Mouse (Mus musculus) intestine, postnatal 0 days (tissue): ENCODE results near the gene Tubg2. TPM values are rescaled to one million over a fixed set of nuclear protein-coding genes. Genes with fewer than 3 reads are reported as not detected.

Experiments used
- ATAC-seq: fragments of 200-750 bp; cut with Nextera tagmentation; 2 replicates; pipeline ENCODE4 v1.8.0; 2017; ENCODE audit warnings: mild to moderate bottlenecking, moderate TSS enrichment, moderate library complexity
- H3K27ac ChIP-seq: fragments of 300-500 bp; sonication (generic); 2 replicates; pipeline ENCODE4 v1.5.1; 2014; ENCODE audit warnings: mild to moderate bottlenecking, low read depth, low read length, moderate library complexity
- H3K27me3 ChIP-seq: fragments of 300-500 bp; sonication (generic); replicated peaks from 2 replicates; pipeline ENCODE4 v1.6.1; 2014; ENCODE audit warnings: low read length, mixed read lengths; ENCODE audit not compliant: control insufficient read depth, insufficient read depth
- H3K36me3 ChIP-seq: fragments of 300-500 bp; sonication (generic); 2 replicates; pipeline ENCODE4 v1.6.1; 2014; ENCODE audit warnings: mild to moderate bottlenecking, moderate library complexity; ENCODE audit not compliant: control insufficient read depth, insufficient read depth
- H3K4me1 ChIP-seq: fragments of 300-500 bp; sonication (generic); replicated peaks from 2 replicates; pipeline ENCODE4 v1.6.1; 2014; ENCODE audit warnings: antibody characterized with exemption, low read length, mixed read lengths; ENCODE audit not compliant: control insufficient read depth, insufficient read depth
- H3K4me2 ChIP-seq: fragments of 300-500 bp; sonication (generic); replicated peaks from 2 replicates; pipeline ENCODE4 v1.6.1; 2014; ENCODE audit warnings: low read depth, mild to moderate bottlenecking, moderate library complexity
- H3K4me3 ChIP-seq: fragments of 300-500 bp; sonication (generic); 2 replicates; pipeline ENCODE4 v1.5.1; 2014; ENCODE audit warnings: low read depth, low read length
- H3K9ac ChIP-seq: fragments of 300-500 bp; sonication (generic); 2 replicates; pipeline ENCODE4 v1.6.1; 2014; ENCODE audit warnings: mild to moderate bottlenecking, low read depth, low read length
- H3K9me3 ChIP-seq: fragments of 300-500 bp; sonication (generic); 2 replicates; pipeline ENCODE4 v1.6.1; 2016; ENCODE audit warnings: mixed run types; ENCODE audit not compliant: control insufficient read depth
- CTCF ChIP-seq: sonication (generic); IDR thresholded peaks from 2 replicates; pipeline ENCODE4 v1.5.1; 2016; ENCODE audit warnings: low read depth, mild to moderate bottlenecking, control low read depth, antibody characterized with exemption, moderate library complexity
- WGBS: fragments of 180-500 bp; shearing (Covaris S2); extraction: QIAGEN DNeasy Blood & Tissue Kit; methylation state at CpG from one replicate; pipeline ENCODE4 v1.1.7; 2014; 5-methylcytosine and 5-hydroxymethylcytosine counted together
- polyA plus RNA-seq: library from polyadenylated mRNA; unstranded; fragments of >200 nt; fragmentation: Nextera tagmentation; extraction: Ambion mirVana; gene quantifications from 2 replicates; pipeline ENCODE4 v1.2.1, GENCODE M21; 2015

Gene Tubg2
- polyA plus RNA-seq, 1 experiment from 2014 or later, result 2.8 TPM

DNA sequence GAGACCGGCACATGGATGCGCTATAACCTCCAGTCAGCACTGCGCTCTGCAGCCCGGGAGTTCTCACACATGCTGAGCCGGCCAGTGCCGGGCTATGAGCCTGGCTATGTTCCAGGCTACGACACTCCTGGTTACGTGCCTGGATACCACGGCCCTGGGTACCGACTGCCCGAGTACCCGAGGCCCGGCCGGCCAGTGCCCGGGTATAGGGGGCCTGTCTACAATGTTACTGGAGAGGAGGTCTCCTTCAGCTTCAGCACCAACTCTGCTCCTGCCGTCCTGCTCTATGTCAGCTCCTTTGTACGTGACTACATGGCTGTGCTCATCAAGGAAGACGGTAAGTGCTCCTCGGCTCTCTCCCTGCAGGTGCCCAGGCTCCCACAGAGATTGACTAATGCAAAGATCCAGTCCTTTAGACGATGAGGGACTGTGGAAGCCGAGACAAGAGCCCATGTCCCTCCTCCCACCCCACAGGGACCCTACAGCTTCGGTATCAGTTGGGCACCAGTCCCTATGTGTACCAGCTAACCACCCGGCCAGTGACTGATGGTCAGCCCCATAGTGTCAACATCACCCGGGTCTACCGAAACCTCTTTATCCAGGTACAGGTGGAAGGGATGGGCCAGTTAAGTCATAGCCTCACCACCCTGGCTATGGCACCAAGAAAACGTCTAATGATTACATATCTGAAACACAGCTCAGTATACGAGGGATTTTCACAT, 31.0 kb downstream of the Tubg2 start:
- peaks cover 3% of the 10 kb centered on the region; the same call in 1 of the 2 replicates for H3K36me3 ChIP-seq

DNA sequence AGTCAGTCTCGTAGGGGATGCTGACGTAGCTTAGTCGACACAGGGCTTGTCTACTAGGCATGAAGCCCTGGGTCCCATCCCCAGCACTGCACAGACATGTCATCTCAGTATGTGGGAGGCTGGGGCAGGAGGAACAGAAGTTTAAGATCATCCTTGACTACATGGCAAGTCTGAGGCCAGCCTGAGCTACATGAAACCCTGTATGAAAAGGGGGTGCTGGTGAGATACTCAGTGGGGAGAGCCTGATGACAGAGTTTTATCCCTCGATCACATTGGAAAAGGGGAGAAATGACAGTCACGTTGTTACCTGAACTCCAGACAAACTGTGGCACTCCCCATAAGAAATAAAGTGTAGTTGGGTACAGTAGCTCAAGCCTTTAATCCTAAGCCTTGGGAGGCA, 31.8 kb downstream of the Tubg2 start:
- Histone ChIP-seq H3K4me1 (no peaks in the 10 kb centered on the region), H3K36me3 (peaks cover 11% of the 10 kb centered on the region; the same call in 1 of the 2 replicates), H3K9ac (no peak overlapping the region), H3K27me3 (no peaks in the 10 kb centered on the region), H3K27ac (no peak overlapping the region), H3K4me2 (no peak overlapping the region), H3K4me3 (no peak overlapping the region), H3K9me3 (no peaks in the 10 kb centered on the region)
- WGBS, result 90% methylated on average over 5 of the region's 5 CpGs
- no peak for ATAC-seq
- TF ChIP-seq CTCF, result no peak

More for the DNA sequence above, 31.0 kb downstream of the Tubg2 start:
- H3K4me1 ChIP-seq, result no peaks in the 10 kb centered on the region
- no peaks in the 10 kb centered on the region for H3K27me3 ChIP-seq
- H3K9me3 ChIP-seq, result no peaks in the 10 kb centered on the region
- WGBS, result 89% methylated on average over 27 of the region's 27 CpGs
- H3K4me2 ChIP-seq, result no peak overlapping the region
- no peak overlapping the region for H3K27ac ChIP-seq
- no peak overlapping the region for H3K9ac ChIP-seq
- ATAC-seq, result no peak
- no peak for TF ChIP-seq CTCF
- no peak overlapping the region for H3K4me3 ChIP-seq

- H3K4me1 ChIP-seq, result no peaks in the 10 kb centered on the region
- 84% methylated on average over 11 of the region's 11 CpGs for WGBS
- no peak for ATAC-seq
- H3K9ac ChIP-seq, result no peak overlapping the region
- H3K27me3 ChIP-seq, result no peaks in the 10 kb centered on the region
- H3K9me3 ChIP-seq, result no peaks in the 10 kb centered on the region
- H3K4me2 ChIP-seq, result no peak overlapping the region
- no peak overlapping the region for H3K27ac ChIP-seq
- no peak overlapping the region for H3K4me3 ChIP-seq
- no peak for TF ChIP-seq CTCF
- peaks cover 17% of the 10 kb centered on the region; the same call in 1 of the 2 replicates for H3K36me3 ChIP-seq
Measured at GRCm38 (mm10) chr11:101188166-101188805, 32.6 kb downstream of the Tubg2 start.

GRCm38 (mm10) chr11:101189495-101190180, 33.9 kb downstream of the Tubg2 start:
- TF ChIP-seq CTCF, result no peak
- 0 out of 2 replicates have a peak overlapping the region, but pooled peaks have one; percentile 3 for H3K4me2 ChIP-seq
- WGBS, result 19% methylated on average over 6 of the region's 6 CpGs
- no peak overlapping the region for H3K9ac ChIP-seq
- H3K9me3 ChIP-seq, result no peaks in the 10 kb centered on the region
- no peaks in the 10 kb centered on the region for H3K27me3 ChIP-seq
- no peak overlapping the region for H3K4me3 ChIP-seq
- ATAC-seq, result peak; percentile 20; the same call in 1 of the 2 replicates
- peaks cover 29% of the 10 kb centered on the region for H3K36me3 ChIP-seq
- no peaks in the 10 kb centered on the region for H3K4me1 ChIP-seq
- peak overlapping the region; percentile 73 for H3K27ac ChIP-seq

- H3K4me3 ChIP-seq, result no peak overlapping the region
- no peaks in the 10 kb centered on the region for H3K27me3 ChIP-seq
- peaks cover 34% of the 10 kb centered on the region for H3K36me3 ChIP-seq
- no peaks in the 10 kb centered on the region for H3K4me1 ChIP-seq
- no peak overlapping the region for H3K9ac ChIP-seq
- ATAC-seq, result no peak
- peak overlapping the region; percentile 73 for H3K27ac ChIP-seq
- 48% methylated on average over 8 of the region's 8 CpGs for WGBS
- TF ChIP-seq CTCF, result no peak
- H3K9me3 ChIP-seq, result no peaks in the 10 kb centered on the region
- 0 out of 2 replicates have a peak overlapping the region, but pooled peaks have one; percentile 3 for H3K4me2 ChIP-seq
Measured at GRCm38 (mm10) chr11:101190181-101190912, 34.6 kb downstream of the Tubg2 start.
